Mouse (Mus musculus) layer of hippocampus, adult 2 months (tissue): ENCODE results near the gene Fbxl18. TPM values are rescaled to one million over a fixed set of nuclear protein-coding genes. Genes with fewer than 3 reads are reported as not detected.

ENCODE experiments used
- DNase-seq, 2 experiments: peaks; one replicate each; pipeline ENCODE4 v3.0.0; 2022; ENCODE audit warnings: low spot score in 2 of 2
- H3K27ac ChIP-seq: fragments of 200-600 bp; 2 replicates; pipeline ENCODE4 v1.8.1; 2022
- H3K4me3 ChIP-seq: fragments of 200-600 bp; 2 replicates; pipeline ENCODE4 v1.8.1; 2022; ENCODE audit warnings: mild to moderate bottlenecking
- CTCF ChIP-seq: fragments of 200-600 bp; conservative IDR thresholded peaks from 2 replicates; pipeline ENCODE4 v1.8.1; 2022; ENCODE audit warnings: antibody characterized with exemption, mild to moderate bottlenecking, moderate library complexity
- total RNA-seq, 2 experiments: library from RNA; stranded (reverse); gene quantifications; 2 replicates each; pipeline ENCODE4 v1.2.3; 2021

Fbxl18 gene
- total RNA-seq, 2 experiments from 2014 or later, result 36.7 to 39.9 TPM

DNA sequence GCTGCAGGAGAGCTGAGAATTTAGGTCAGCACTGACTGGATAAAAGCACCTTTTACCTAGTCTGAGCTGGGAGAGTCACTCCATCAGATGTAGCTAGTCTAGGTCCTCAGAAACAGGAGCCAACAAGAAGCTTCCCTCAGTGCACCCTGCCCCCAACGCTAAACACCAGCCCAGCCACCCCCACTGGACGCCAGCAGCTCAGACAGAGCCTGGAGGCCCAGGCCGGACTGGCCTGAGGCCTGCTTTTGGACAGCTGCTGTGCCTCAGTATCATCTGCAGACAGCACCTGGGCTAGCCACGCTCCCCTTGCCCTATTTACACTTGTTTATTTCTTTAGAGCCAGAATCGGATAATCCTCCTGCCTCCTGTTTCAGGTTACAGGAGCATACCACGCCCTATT lies 58.3 kb downstream of the Fbxl18 start:
- no peak overlapping the region for H3K4me3 ChIP-seq
- no peak for TF ChIP-seq CTCF
- no peak for DNase-seq

DNA sequence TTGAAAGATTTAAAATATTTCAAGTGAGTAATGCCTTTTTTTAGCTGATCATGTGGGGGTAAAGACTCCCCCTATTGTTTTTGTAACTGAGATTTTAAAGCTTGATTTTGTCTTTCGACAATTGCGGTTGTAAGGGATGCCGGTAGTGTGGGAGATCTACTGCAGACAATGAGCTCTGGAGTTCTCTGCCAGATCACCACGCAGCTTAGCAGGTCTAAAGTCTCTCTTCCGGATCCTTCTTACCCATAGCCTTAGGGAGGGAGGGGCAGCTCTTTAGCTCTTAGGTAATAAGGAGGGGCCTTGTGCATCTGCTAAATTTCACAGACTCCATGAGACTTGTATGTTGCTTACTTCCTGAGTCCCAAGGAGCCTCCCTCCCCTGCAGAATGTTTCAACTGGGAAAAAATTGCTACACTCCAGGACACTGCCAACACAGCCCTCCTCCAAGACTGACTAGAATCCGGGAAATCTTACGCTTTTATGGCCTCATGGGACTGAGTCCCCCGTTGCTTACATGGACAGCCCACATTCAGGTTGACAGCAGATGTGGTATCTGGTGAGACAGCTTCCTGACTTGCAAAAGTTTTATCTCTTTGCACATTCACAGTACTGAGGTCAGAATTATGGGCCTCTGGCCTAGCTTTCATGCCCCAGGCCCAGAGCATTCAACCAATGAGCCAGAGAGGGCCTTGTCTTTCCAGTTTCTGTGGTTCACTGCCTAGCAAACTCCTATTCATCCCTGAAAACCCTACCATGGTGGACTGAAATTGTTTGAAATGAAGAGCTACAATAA lies 61.4 kb downstream of the Fbxl18 start:
- no peak for TF ChIP-seq CTCF
- DNase-seq, result no peak
- Histone ChIP-seq H3K27ac (no peak overlapping the region), H3K4me3 (no peak overlapping the region)

More for the DNA sequence above, 58.3 kb downstream of the Fbxl18 start:
- H3K27ac ChIP-seq, result no peak overlapping the region

DNA sequence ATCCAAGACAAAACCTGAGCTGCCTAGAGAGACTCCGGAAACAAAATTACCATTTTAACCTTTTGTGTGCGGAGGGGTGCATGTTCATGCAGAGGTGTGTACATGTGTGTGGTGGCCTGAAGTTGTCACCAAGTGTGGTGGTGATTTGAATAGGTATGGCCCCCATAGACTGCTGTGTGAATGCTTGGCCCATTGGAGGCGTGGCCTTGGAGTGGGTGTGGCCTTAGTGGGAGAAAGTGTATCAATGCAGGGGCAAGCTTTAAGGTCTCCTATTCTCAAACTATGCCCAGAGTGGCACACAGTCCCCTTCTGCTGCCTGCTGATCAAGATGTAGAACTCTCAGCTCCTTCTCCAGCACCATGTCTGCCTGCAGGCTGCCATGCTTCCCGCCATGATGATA lies 69.1 kb downstream of the Fbxl18 start:
- Histone ChIP-seq H3K27ac (no peak overlapping the region), H3K4me3 (no peak overlapping the region)
- DNase-seq, result no peak
- no peak for TF ChIP-seq CTCF

DNA sequence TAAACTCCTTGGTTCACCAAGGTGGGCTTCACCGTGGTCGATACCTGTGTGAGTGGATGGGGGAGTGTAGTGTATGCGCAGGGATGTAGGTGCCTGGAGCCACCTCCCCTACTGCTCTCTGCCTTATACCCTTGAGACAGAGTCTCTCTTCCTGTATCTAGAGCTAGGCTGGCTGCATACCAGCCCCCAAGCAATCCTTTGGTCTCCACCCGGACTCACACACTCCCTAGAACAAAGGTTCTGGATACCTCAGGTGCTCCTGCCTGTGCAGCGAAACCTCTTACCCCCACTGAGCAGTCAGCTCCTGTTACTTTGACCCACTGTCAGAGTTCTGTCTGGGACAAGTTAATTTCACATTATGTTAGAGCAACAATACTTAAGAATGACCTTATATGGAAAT lies 69.6 kb downstream of the Fbxl18 start:
- no peak for TF ChIP-seq CTCF
- Histone ChIP-seq H3K27ac (no peak overlapping the region), H3K4me3 (no peak overlapping the region)
- DNase-seq, result no peak

DNA sequence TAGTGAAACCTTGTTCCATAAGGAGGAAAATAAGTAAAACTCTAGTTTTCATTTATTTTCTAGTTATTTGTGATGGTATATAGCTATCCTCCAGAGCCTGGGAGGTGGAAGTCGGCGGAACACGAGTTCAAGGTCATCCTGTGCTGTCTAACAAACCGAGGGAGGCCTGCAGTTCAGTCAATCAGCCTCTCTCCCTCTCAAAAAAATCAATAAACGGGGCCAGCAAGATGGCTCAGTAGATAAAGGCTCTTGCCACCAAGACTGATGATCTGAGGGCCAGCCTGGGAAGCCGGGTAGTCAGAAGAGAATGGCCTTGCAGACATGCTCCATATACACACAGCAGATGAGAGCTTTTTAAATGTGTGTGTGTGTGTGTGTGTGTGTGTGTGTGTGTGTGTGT lies 71.1 kb downstream of the Fbxl18 start:
- TF ChIP-seq CTCF, result no peak
- Histone ChIP-seq H3K27ac (peak overlapping the region; percentile 100), H3K4me3 (no peak overlapping the region; the same call in 1 of the 2 replicates)
- no peak for DNase-seq

DNA sequence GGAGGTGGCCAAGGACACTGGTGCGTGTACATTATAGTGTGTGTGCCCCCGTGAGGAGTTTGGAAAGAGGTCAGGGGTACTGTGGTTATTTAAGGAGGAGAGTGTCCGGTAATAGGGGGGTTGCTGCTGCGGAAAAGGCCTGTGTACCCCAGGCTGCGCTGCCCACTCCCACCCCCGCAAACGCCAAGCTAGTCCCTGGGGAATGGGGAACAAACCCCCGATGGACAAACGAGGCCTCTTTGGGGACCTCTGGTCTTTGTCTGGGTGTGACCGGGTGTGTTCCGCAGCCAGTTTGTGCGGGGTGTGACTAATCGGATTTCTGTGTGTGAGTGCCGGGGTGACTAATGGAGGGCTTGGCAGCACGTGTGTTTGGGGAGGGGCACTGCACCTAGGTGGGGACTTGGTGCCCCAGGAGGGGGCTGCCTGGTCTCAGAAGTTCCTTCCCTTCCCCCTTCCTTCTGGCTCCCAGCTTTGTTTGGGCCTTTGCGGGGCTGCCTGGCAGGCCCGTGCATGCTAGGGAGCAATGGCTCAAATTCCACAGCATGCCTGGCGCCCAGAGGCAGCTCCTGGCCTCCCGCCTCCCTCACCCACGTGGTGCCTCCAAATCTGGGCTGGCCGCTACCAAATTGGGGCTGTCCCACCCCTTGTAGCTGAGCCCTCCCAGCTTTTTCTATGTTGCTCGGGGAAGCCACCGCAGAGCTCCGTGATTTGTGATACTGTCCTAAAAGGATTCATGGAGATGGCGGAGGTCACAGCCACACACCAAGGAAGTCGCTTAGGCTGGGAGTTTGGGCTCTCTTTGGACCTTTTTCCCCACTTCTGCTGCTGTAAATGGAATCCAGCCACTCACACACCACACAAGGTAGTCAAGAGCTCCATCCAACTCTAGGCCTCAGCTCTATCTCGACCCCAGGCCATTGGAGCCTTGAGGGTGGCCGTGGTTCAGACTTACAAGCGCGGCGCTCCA lies 71.8 kb downstream of the Fbxl18 start:
- peak overlapping the region; percentile 100 for H3K27ac ChIP-seq
- TF ChIP-seq CTCF, result no peak

DNA sequence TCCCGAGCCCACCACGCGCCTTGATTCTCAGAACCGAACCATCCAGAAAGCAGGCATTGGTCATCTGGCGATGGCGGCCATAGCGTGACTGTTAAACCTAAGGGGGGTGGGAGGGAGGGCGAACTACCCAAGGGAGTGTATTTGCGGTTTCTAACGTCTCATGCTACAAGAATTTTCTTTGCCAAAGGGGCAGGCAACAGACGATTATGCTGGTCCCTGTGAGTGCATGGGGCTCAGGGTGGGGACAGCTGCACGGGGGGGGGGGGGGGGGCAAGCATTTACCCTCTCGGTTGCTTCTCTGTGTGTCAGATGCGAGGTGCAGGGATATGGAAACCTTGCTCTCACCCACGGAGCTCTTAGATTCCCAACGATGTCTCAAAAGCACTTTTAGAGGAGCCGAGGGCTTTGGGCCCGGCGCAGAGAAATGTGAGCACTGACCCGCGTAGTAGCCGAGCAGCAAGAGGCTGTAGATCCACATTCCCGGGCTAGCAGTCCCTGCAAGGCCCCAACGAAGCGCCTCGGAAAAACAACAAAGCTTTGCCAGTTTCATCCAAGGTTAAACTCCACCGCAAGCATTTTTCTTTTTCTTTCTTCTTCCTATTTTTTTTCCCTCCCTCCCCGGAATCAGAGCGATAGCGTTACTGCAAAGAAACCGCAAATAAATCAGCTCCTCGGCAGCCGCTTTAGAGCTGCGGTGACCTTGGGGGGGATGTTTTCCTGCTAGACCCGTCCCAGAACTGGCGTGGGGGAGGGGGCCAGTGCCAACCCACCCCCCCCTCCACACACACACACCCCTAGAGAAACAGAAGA lies 72.7 kb downstream of the Fbxl18 start:
- Histone ChIP-seq H3K27ac (peak overlapping the region; percentile 100), H3K4me3 (peak overlapping the region; percentile 90)
- no peak for DNase-seq
- TF ChIP-seq CTCF, result no peak

More for the DNA sequence above, 71.8 kb downstream of the Fbxl18 start:
- peak; percentile 69 to 75 for DNase-seq
- H3K4me3 ChIP-seq, result peak overlapping the region; percentile 90

DNA sequence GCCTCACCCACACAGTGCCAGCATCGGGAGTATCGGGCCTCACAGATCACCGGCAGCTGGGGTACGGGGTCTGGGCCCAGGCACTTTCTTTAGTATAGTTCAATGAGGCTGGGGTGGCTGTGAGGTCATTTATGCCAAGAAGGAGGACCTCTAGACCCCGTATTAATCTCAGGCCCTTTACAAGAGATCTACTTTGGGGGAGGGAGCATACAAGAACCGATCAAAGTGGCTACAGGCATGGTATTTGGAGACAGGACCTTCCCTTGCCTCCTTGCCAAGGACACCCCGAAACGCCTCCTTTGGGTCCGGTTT lies 73.3 kb downstream of the Fbxl18 start:
- TF ChIP-seq CTCF, result no peak
- no peak for DNase-seq
- H3K27ac ChIP-seq, result peak overlapping the region; percentile 100
- peak overlapping the region; percentile 90 for H3K4me3 ChIP-seq

DNA sequence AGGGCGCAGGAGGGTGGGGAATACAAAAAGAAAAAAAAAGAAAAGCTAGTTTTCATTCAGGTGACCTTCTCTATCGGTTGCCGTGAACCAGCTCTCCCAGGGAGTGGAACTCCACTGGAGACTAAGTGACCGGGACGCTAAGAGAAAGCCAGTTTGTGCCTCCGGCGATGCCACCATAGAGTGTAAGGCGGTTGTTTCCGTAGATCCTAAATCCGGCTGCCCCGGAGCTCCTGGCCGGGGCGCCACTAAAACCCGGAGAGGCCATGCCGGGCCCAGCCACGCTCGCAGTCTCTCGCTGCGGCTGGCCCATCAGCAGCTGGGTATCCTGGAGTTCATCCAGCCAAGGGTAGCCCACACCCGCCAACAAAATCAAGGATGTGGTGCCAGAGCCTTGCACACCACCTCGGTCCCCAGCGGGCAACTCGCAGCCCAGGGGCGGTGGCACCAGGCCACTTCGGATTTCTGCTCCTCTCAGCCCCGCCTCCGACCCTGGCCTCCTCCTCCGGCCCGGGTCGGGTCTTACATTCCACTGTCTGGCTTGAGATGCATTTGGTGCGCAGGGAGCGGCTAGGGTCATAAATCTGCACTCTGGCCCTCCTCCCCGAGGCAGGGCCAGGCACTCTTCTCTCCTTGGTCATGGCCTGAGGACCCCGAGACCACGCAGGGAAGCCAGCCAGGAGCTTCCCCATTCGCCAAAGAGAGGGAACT lies 73.8 kb downstream of the Fbxl18 start:
- peak overlapping the region; percentile 100 for H3K27ac ChIP-seq
- peak; percentile 67 to 71 for DNase-seq
- peak overlapping the region; percentile 90 for H3K4me3 ChIP-seq
- peak; percentile 18 for TF ChIP-seq CTCF

DNA sequence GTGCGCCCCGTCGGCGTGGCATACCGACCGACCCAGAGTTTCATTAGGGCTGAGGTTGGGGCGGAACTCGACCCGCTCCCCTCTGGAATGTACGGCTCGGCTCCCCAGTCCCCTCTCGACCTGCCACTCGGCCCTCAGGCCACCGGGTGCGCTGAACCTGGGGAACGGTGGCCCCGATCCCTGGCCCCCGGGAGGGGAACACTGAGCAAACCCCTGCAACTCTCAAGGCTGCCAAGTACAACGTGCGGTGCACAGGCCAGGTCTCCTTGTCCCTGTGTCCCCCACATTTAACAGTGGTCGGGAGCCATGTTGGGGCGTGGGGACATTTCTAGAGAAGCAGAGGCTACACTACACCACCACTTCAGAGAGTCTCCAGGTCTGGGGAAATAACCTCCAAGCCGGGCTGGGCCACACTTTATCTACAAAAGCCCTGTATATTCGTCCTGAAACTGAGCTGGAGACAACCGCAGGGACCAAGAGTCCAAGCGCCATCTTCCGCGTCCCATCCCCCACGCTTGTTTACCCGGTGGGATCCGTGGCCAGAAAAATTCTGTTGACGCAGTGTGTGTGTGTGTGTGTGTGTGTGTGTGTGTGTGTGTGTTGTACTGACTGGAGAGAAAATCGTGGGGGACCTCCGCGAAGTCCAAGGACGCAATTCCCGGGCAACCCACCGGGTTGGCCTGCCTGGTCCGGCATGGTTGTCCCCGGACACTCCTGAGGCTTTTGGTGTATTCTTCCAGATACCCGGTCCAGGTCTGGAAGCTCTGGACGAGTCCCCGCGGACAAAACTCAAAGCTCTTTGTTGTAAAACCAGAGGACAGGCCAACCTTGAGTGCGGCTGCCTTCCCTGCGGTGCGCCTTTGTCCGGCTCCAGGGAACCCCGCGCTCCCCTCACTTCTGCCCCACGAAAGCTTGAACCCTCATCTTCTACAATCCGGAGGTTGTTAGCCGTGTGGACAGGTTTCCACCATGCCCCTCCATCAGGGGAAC lies 74.7 kb downstream of the Fbxl18 start:
- peak in 1 of 2 experiments; percentile 70 for DNase-seq
- no peak for TF ChIP-seq CTCF
- H3K27ac ChIP-seq, result peak overlapping the region; percentile 100
- H3K4me3 ChIP-seq, result peak overlapping the region; percentile 90
